Mouse (Mus musculus) neural tube, embryonic 14.5 days (tissue): ENCODE measurements at regions not wholly inside any gene's neighbourhood (a gene's known extent, or its start where the extent isn't known, plus 50 kb on each side); places are given as distances from the start of the nearest gene placed in this dataset.
A peak's percentile ranks its signal among the peaks of the same experiment; 100 is the strongest.

Experiments used
- ATAC-seq: fragments of 200-750 bp; cut with Nextera tagmentation; 2 replicates; pipeline ENCODE4 v1.8.0; 2017; ENCODE audit warnings: low read depth, mild to moderate bottlenecking, moderate TSS enrichment, moderate library complexity
- H3K27ac ChIP-seq: fragments of 300-500 bp; sonication (generic); 2 replicates; pipeline ENCODE4 v1.5.1; 2014; ENCODE audit warnings: low read depth, mild to moderate bottlenecking, control low read depth, low read length, moderate library complexity, mixed read lengths
- H3K27me3 ChIP-seq: fragments of 300-500 bp; sonication (generic); 2 replicates; pipeline ENCODE4 v1.6.1; 2014; ENCODE audit warnings: low read length; ENCODE audit not compliant: control insufficient read depth, insufficient read depth
- H3K36me3 ChIP-seq: fragments of 300-500 bp; sonication (generic); 2 replicates; pipeline ENCODE4 v1.6.1; 2014; ENCODE audit warnings: low read length, mixed read lengths; ENCODE audit not compliant: control insufficient read depth, insufficient read depth
- H3K4me1 ChIP-seq: fragments of 300-500 bp; sonication (generic); 2 replicates; pipeline ENCODE4 v1.6.1; 2014; ENCODE audit warnings: low read length; ENCODE audit not compliant: control insufficient read depth, insufficient read depth
- H3K4me2 ChIP-seq: fragments of 300-500 bp; sonication (generic); 2 replicates; pipeline ENCODE4 v1.6.1; 2014; ENCODE audit warnings: mild to moderate bottlenecking, low read depth, low read length, control low read depth
- H3K4me3 ChIP-seq: fragments of 300-500 bp; sonication (generic); 2 replicates; pipeline ENCODE4 v1.5.1; 2014; ENCODE audit warnings: low read depth, low read length, control low read depth, mixed read lengths
- H3K9ac ChIP-seq: fragments of 300-500 bp; sonication (generic); replicated peaks from 2 replicates; pipeline ENCODE4 v1.6.1; 2014; ENCODE audit warnings: low read depth, mild to moderate bottlenecking, control low read depth, low read length, mixed read lengths
- H3K9me3 ChIP-seq: fragments of 300-500 bp; sonication (generic); 2 replicates; pipeline ENCODE4 v1.6.1; 2016; ENCODE audit warnings: low read length; ENCODE audit not compliant: control insufficient read depth
- WGBS: fragments of 180-500 bp; shearing (Covaris S2); extraction: QIAGEN DNeasy Blood & Tissue Kit; methylation state at CpG from one replicate; pipeline ENCODE4 v1.1.7; 2014; 5-methylcytosine and 5-hydroxymethylcytosine counted together

DNA sequence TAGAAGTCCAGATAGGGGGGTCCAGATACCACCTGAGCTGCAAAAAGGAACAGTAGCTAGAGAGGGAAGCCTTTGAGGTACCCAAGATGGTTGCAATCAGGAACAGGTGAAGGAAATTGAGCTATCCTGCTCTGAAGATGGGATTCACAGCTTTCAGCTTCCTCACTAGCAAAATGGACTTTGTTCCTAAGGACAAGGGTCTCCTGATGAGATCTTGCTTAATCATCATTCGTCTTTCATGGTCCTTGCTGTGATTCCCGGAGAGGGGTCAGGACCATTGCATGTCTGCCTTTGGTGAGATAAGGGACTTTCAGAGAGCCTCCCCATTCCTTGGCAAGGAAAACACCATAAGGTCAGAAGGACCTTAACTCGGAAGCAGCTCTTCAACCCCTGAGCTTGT lies 549.4 kb upstream of the Mgmt start:
- no peak for ATAC-seq
- Histone ChIP-seq H3K27me3 (no peaks in the 10 kb centered on the region), H3K9ac (no peak overlapping the region), H3K4me2 (no peak overlapping the region), H3K4me3 (no peak overlapping the region), H3K9me3 (no peaks in the 10 kb centered on the region), H3K27ac (no peak overlapping the region), H3K36me3 (no peaks in the 10 kb centered on the region), H3K4me1 (peaks cover 20% of the 10 kb centered on the region)
- 84% methylated on average over 3 of the region's 3 CpGs for WGBS

DNA sequence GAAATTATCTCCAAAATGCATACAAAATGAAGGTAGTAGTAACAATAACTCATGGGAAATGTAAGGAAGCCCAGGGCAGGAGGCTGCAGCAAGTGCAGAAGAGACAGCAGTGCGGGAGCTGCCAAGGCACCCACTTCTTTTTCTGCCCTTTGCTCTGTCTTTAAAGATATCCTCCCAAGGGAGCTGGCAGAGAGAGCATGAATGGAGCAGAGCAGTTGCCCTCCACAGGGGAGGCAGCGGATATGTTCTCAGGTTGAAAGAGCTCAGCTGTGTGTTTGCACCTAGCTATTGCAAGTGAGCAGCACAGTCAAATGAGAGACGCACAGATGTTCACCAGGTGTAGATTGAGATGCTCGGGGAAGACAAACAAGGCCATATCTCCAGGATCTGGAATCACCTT lies 547.9 kb upstream of the Mgmt start:
- WGBS = 79% methylated on average over 4 of the region's 4 CpGs
- Histone ChIP-seq H3K36me3 (no peaks in the 10 kb centered on the region), H3K9ac (no peak overlapping the region), H3K4me2 (no peak overlapping the region), H3K4me1 (peaks cover 18% of the 10 kb centered on the region), H3K27me3 (no peaks in the 10 kb centered on the region), H3K27ac (no peak overlapping the region), H3K9me3 (no peaks in the 10 kb centered on the region), H3K4me3 (no peak overlapping the region)
- no peak for ATAC-seq

DNA sequence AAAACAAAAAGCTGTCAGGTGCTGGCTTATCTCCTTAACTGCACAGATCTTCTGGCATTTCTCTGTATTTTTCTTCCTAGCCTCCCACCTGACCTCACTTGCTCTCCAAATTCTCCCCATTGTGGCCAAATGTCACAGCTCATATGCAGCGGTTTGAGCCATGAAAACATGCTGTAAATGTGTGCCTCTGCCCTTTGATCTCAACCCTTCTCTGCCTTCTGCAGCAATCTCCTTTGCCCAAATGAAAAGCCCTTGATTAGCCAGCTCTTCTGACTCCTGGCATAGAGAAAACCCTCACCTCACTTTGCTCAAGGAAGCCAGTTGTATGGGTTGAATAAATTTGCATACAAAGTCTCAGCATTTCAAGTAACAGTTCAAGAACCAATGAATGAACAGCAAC lies 546.1 kb upstream of the Mgmt start:
- no peaks in the 10 kb centered on the region for H3K27me3 ChIP-seq
- no peak overlapping the region for H3K9ac ChIP-seq
- ATAC-seq = no peak
- H3K4me2 ChIP-seq = no peak overlapping the region
- H3K36me3 ChIP-seq = no peaks in the 10 kb centered on the region
- WGBS = 26% methylated on average over 1 of the region's 1 CpGs
- H3K27ac ChIP-seq = no peak overlapping the region
- H3K4me3 ChIP-seq = no peak overlapping the region
- H3K9me3 ChIP-seq = no peaks in the 10 kb centered on the region
- H3K4me1 ChIP-seq = 0 out of 2 replicates have a peak, but pooled peaks cover 1% of the 10 kb centered on the region

- H3K27ac ChIP-seq = no peak overlapping the region
- 78% methylated on average over 14 of the region's 14 CpGs for WGBS
- H3K4me2 ChIP-seq = no peak overlapping the region
- H3K4me3 ChIP-seq = no peak overlapping the region
- H3K27me3 ChIP-seq = no peaks in the 10 kb centered on the region
- no peaks in the 10 kb centered on the region for H3K4me1 ChIP-seq
- no peak for ATAC-seq
- no peaks in the 10 kb centered on the region for H3K36me3 ChIP-seq
- H3K9me3 ChIP-seq = no peaks in the 10 kb centered on the region
- no peak overlapping the region for H3K9ac ChIP-seq
These were observed 544.8 kb upstream of the Mgmt start for GRCm38 (mm10) chr7:136349651-136350050.

GRCm38 (mm10) chr7:136357011-136357410 lies 537.4 kb upstream of the Mgmt start:
- H3K27me3 ChIP-seq = no peaks in the 10 kb centered on the region
- no peaks in the 10 kb centered on the region for H3K9me3 ChIP-seq
- no peak overlapping the region for H3K27ac ChIP-seq
- 40% methylated on average over 7 of the region's 7 CpGs for WGBS
- no peaks in the 10 kb centered on the region for H3K36me3 ChIP-seq
- no peak overlapping the region for H3K9ac ChIP-seq
- no peak for ATAC-seq
- H3K4me1 ChIP-seq = no peaks in the 10 kb centered on the region
- H3K4me2 ChIP-seq = no peak overlapping the region
- no peak overlapping the region for H3K4me3 ChIP-seq

DNA sequence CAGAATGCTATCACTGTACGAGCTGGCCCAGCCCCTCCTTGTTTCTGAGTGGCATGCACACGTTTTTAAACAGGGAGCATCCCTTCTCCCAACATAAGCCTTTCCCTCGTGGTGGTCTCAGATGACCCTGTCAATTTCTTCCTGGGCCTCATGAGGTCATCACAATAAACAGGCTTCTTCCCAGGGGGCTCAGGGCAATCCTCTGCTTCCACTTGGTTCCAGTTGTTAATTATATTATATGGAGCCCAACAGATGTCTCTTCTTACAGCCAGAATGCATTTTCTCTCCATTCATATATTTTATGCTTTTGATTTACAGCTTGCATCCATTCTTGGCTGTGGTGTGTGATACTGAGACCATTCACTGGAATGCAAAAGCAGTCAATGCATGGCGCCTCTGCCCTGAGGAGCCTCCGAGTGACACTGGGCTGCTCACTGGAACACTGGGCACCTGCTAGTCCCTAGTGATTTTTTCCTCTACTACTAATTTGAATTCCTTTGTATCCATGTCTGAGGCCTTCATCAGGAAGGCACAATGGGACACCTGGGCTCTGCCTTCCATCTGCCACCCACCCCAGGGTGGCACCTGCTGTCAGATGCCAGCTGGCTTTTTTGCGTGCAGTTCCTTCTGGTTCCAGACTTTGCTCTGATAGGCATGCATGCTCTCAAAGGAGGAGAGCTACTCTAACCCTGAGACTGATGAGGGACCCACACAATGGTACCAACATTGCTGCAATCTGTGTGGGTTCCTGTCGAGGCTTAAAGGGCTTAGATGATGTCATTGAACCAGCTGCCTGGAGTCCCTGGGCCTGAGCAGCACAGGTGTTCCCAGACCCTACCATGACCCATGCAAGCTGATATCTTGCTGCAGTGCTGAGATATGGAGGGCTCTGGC lies 528.8 kb upstream of the Mgmt start:
- Histone ChIP-seq H3K27me3 (no peaks in the 10 kb centered on the region), H3K9me3 (no peaks in the 10 kb centered on the region), H3K36me3 (no peaks in the 10 kb centered on the region), H3K4me3 (no peak overlapping the region), H3K9ac (no peak overlapping the region), H3K4me2 (no peak overlapping the region), H3K27ac (no peak overlapping the region), H3K4me1 (peaks cover 8% of the 10 kb centered on the region; the same call in 1 of the 2 replicates)
- 23% methylated on average over 7 of the region's 7 CpGs for WGBS
- ATAC-seq = peak; percentile 66; the same call in 1 of the 2 replicates

DNA sequence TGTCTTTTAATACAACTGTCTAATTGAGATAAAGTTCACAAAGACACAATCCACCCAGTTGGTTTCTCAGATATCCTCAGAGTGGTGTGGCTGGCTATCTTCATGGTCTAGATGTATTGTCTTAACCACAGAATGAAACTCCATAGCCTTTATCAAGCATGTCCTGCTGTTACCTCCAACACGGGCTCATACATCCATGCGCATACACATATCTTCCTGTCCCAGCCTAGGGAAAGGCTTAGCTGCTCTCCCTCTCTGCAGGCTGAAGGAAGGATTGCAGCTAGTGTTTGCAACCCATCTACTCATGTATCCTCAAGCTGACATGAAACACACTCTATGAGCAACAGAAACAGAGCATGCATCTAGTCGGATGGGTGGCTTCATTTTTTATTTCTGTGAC lies 517.2 kb upstream of the Mgmt start:
- no peak for ATAC-seq
- H3K4me1 ChIP-seq = no peaks in the 10 kb centered on the region
- H3K9ac ChIP-seq = no peak overlapping the region
- H3K9me3 ChIP-seq = no peaks in the 10 kb centered on the region
- H3K27me3 ChIP-seq = no peaks in the 10 kb centered on the region
- no peak overlapping the region for H3K27ac ChIP-seq
- H3K4me3 ChIP-seq = no peak overlapping the region
- 91% methylated on average over 3 of the region's 3 CpGs for WGBS
- H3K36me3 ChIP-seq = no peaks in the 10 kb centered on the region
- H3K4me2 ChIP-seq = no peak overlapping the region

DNA sequence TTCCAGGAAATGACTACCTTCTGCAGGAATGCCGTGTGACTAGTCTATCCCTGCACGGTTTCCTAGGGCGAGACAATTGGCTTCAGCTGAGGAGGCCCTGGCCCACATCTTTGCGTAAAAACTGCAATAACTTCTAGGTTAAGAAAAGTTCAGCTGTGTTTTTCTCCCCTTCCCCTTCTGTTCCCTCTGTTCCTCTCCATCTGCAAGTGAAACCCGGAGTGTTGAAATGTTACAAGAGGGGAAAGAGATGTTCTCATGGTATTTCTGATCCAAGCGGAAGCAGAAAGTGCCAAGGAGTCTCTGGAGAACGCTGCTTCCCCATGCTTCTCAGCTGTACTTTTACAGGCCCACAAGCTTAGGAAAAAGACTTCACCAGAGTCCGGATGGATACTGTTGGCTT lies 516.7 kb upstream of the Mgmt start:
- H3K4me2 ChIP-seq = no peak overlapping the region
- H3K27ac ChIP-seq = no peak overlapping the region
- H3K9me3 ChIP-seq = no peaks in the 10 kb centered on the region
- WGBS = 80% methylated on average over 8 of the region's 8 CpGs
- no peaks in the 10 kb centered on the region for H3K4me1 ChIP-seq
- H3K9ac ChIP-seq = no peak overlapping the region
- no peaks in the 10 kb centered on the region for H3K27me3 ChIP-seq
- no peak for ATAC-seq
- H3K4me3 ChIP-seq = no peak overlapping the region
- no peaks in the 10 kb centered on the region for H3K36me3 ChIP-seq

DNA sequence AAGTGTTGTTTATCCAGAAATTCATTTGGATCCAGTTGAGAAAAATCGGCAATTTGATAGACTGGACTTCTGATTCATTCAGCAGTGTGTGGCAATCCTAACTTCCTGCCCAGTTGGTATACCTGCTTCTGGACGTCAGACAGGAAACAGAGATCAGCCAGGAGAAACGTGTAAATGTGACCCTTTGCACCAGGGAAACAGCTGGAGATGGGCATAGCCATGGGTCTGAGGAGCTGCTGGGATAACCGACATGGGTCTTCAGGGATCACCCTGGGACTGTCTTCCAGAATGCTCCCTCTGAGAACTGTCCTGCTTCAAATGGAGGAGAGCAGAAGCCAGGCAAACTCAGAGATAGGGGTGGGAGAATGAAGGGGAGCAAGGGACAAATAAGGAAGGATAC lies 516.1 kb upstream of the Mgmt start:
- no peaks in the 10 kb centered on the region for H3K36me3 ChIP-seq
- H3K9me3 ChIP-seq = no peaks in the 10 kb centered on the region
- H3K27me3 ChIP-seq = no peaks in the 10 kb centered on the region
- 71% methylated on average over 4 of the region's 4 CpGs for WGBS
- no peaks in the 10 kb centered on the region for H3K4me1 ChIP-seq
- no peak overlapping the region for H3K4me3 ChIP-seq
- H3K9ac ChIP-seq = no peak overlapping the region
- H3K4me2 ChIP-seq = no peak overlapping the region
- ATAC-seq = no peak
- H3K27ac ChIP-seq = no peak overlapping the region
